Mouse (Mus musculus) cerebellum, postnatal 4 days (tissue): Measurements from ENCODE around the gene Spta1.

ENCODE experiments used
- DNase-seq, 2 experiments: peaks; one replicate each; pipeline ENCODE4 v3.0.0; 2022; ENCODE audit warnings: low spot score in 2 of 2, mixed read lengths in 1 of 2

Spta1 gene

DNA sequence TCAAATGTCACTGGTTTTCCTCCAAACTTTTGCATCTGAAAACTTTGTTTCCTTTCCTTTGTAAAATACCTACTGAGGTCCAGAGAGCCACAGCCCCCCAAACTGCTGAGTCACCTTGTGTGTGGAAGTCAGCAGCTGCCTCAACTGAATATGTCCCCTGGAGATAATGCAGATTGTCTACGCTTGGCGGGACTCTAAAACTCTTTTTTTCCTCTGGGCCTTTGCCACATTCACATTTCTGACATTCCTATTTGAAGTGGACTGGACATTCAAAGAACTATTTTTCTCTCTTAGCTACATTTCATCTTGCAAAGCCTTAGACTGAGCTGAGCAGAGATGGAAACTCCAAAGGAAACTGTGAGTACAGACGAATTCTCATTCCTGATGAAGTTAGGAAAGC is at the start of gene Spta1:
TSS of gene Spta1 (plus strand) at position 172 of the 400 bp plus-strand sequence.
- DNase-seq, result no peak

DNA sequence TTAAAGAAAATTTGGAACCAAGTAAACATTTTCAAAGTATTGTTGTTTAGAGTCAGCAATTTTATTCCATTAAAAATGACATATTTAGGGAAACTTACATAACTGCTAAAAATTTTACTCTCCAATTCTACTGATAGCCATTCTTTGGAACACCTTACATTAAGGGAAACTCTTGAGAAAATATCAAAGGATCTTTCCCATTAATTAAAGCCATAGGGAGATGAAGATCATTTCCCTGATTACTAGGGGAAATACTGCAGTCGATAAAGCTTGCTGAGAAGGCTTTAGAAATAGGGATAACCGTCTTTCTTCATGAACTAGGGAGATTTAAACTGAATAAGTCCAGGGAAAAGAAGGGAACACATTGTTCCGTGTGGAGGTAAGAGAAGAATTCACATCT is 41.4 kb upstream of the Spta1 start, which contains the start of gene Olfr424:
TSS of gene Olfr424 (plus strand) at position 301 of the 400 bp plus-strand sequence.
- DNase-seq, result no peak

DNA sequence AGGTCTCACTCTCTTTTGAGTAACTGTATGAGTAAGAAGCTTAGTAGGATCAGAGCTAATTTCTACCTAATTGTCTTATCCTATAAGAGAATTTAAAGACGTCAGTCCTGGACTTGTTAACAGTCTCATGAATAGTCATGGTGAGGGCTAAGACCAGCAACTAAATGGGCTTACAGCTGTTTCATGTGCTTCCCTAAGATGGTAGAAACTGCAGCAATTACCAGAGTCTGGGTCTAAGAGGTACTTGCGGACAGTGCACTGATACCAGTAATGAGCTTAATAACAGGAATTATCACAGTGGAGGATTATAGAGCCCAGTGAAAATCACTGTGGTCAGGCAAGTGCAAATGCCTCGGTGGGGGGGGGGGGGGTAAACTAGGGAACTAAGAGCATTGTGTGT is 40.6 kb upstream of the Spta1 start:
- DNase-seq, result no peak

DNA sequence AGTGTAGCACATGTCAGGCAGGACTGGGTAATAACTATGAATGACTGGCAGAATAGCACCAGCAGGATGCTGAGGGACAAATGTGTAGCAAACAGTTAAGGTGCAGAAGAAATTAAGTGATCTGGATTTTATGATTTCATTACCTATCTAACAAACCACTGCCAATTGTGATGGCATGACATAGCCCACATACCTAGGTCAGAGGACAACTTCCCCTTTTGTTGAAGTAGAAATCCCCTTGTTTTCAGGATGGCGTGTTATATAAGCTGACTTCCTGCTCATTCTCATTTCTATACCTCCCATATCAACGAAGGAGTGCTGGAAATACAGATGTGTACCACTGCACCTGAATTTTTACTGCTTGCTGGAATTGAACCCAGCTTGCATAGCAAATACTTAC is 31.2 kb upstream of the Spta1 start:
- DNase-seq, result no peak

DNA sequence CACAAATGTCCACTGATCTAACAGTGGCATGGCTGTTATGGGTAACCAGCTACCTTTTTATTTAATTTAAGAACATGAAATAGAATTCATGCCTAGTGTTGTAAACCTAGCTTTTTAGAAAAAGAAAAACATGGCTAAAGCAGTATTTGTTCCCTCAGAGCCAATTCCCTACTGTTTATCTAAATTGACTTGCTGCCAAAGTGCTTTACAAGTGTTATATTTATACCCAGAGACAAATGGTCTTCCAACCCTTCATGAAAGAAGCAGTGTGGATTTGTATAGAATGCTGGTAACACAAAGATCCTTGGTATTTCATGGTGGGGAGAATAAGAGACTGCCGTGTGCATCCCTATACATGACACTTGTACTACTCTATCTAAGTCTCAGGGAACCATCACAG is 25.9 kb upstream of the Spta1 start:
- no peak for DNase-seq

DNA sequence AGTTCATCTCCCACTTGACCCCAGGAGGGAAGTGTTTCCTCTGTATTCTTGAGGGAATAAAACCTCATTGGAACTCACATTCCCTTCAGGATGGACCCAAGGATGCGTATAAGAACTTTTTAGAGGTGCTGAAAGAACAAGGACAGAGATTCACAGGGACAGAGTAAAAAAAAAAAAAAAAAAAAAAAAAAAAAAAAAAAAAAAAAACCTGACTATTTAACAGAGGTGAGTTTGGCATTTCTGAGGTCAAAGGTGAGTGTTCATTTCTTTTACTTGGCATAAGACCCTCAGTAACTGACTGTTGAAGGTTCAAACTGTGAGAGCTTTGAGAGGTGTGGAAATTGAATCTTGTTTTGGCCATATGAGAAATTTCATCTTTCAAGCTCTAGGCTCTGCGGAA is 23.3 kb upstream of the Spta1 start:
- DNase-seq, result no peak

DNA sequence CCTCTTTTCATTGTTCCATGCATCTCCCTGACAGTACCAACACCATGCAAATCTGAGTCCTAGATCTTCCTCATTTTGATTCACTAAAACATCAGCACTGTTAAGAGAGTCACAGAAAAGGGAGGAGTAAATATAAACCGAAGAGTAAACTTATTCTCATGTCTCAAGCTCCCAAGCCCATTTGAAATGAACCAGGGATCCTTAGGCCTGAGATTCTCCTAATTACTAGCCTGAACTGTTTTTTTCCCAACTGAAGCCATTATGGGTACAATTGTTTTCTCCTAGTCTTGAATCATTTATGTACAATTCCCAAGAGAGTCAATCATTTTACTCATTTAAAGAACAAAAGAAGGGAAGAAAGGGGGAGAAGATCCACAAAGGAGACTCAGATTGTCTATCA is 17.2 kb upstream of the Spta1 start, which contains the start of gene Olfr420:
TSS of gene Olfr420 (plus strand) at position 301 of the 400 bp plus-strand sequence.
- DNase-seq, result no peak

DNA sequence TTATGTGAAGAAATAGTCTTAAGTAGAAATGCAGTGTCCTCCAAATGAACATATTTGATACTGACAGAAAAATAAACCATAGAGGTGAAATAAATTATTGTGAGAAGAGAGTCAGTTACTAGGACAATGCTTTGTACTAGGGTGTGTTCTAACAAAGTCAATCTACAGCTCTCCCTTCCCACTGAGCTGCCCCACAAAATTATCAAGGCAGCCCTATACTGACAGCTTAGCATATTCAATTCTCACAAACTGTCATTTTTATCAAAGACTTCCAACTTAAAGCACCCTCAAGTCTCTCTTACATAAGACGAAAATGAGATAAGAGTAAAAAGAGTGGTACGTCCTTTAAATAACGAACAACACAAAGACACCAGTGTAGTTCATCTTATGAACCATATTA is 15.0 kb upstream of the Spta1 start:
- DNase-seq, result no peak

DNA sequence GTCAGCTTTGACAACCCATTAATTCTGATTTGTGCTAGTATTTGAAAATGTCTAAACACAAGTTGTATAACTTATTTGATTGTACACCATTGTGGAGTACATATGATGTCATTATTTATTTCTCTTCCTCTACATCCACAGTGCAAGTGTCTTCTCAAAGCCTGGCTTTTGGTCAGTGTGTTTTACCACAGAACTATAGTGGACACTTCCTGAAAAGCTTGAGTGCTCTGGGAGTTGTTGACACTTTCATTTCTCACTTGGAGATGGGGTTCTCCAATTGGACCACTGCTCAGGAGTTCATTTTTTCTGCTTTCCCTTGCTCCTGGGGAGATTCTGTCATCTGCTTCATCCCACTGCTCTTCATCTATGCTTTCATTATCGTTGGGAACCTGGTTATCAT is 14.1 kb upstream of the Spta1 start:
- no peak for DNase-seq

DNA sequence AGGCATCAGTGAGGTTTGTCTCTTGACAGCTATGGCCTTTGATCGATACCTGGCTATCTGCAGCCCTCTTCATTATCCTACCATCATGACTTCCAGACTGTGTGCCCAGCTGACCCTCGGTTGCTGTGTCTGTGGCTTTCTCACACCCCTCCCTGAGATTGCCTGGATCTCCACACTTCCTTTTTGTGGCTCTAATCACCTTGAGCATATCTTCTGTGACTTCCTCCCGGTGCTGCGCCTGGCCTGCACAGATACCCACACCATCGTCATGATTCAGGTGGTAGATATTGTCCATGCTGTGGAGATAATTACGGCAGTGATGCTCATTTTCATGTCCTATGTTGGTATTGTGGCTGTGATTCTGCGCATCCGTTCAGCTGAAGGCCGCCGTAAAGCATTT is 13.5 kb upstream of the Spta1 start:
- no peak for DNase-seq

DNA sequence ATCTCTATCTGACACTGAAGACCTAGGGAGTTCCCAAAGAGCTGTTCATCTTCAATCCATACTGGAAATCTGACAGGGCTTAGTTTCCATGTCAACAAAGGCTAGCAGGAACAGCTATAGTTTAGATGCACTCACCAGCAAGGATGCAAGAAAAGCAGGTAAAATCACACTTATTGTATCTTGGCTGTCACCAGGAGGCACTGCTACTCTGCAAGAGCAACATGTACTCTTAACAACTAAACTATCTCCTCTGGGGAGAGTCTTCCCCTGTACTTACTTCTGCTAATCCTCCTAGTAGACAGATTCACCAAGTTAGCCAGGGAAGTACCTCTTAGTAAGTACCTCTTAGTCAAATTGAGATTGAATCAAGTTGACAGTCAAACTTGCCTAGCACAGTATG is 3.6 kb upstream of the Spta1 start:
- DNase-seq, result no peak

DNA sequence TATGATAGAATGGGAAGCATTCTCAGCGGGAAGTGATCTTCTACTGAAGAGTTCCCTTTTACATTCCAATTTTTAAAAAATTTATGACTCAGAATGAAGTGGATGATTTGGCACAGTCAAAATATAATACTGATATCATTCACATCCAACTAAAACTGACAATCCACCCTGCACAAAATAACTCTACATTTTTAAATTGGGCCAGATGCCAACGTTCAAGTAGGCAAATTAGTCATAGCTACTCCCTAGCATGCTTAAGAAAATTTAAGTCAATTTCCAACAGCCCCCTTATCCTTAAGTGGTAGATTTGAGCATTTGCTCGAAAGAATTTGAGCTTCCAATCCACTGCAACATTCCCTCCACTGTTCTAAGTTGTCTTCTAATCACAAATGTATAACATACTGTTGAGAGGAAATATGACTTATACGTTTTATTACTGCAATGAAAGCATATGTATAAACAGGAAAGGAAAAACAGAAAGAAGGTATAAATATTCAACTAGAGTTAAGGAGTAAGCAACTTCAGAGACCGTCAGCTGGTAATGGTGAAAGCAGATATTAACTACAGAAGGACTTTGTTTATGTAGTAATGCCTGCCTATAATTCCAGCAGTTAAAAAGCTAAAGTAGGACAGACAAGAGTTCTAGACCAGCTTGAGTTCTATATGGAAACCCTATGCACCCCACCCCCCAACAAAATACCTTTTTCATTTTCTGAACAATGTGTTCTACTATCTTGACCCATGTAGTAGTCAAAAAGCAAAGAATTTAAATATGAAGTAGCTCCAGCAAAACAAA is 1.7 kb upstream of the Spta1 start:
- DNase-seq, result no peak

DNA sequence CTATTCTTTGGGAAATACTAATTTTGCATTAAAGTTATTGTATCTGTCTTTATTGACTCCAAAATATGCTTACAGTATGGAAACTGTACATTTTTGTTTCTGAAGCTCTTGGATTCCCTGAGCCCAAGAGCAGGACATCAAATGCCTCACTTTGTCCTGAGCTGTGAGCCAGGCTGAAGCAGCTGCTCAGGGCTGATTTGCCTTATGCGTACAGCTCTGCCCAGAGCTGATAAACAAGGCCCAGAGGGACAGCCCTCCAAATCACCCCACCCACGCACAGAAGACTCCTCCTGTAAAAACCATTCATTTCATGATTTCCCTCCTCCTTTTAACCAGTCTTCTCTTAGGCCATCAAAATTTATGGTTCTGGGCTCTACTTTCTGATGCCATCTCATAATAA is 1.0 kb upstream of the Spta1 start:
- no peak for DNase-seq

DNA sequence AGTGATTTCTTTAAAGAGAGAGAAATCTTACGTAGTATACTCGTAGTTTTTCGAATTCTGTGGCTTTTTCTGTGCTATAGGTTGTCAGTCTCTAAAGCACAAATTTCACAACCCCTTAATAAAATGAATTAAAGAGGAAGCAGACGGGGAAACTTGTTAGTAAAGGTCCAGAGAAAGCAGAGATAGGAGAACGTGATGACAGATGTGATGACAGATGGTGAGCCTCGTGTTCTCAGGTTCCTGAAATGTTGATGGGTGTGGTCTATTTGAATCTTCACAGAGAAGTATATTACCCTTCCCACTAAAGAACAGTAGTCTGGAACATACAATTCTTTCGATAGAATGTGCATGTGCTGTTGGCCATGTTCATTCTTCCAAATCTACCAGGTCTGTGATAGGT is 32.1 kb downstream of the Spta1 start:
- DNase-seq, result no peak

DNA sequence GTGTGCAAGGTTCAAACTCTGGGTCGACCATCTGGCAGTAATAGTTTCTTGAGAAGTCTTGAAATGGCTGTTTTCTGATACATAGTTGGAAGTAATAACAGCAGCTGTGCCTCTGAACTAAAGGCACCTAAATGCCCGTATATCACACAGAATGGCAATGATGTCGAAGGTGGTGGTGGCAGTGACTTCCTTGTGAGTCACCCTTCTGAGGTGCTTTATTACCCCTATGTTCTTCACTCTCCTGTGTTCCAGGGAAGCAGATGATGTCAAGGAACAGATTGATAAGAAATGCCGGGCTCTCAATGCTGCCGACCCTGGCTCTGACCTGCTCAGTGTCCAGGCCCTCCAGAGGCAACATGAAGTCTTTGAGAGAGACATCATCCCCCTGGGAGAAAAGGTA is 39.7 kb downstream of the Spta1 start:
- no peak for DNase-seq

DNA sequence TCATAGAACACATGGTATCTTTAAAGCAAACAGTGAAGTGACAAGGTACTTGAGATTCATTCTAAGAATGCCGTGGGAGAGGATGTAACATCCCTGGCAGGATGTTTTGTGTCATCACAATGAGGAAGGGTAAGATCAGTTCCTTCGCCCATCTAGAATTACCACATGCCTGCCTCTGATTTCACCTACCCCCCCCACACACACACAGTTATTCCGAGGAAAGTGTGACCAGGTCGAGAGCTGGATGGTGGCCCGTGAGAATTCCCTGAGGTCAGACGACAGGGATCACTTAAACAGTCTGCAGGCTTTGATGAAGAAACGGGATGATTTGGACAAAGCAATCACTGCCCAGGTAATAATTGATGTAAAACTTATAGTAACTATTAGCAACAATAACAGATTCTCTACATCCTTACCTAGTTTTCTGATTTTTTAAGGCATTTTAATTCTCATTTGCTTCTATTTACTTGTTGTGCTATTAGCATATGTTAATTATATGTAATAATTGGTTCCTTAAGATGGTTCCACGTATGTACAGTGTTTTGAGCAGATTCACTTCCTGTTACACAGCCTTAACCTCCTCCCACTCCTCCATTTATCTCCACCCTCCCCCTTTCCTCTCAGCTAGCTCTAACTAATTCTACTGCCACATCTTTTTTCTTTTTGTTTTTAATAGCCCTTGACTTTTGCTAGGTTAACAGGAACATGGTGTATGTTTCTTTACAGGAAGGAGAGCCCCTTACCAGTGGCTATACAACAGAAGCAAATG is 42.9 kb downstream of the Spta1 start:
- DNase-seq, result no peak

DNA sequence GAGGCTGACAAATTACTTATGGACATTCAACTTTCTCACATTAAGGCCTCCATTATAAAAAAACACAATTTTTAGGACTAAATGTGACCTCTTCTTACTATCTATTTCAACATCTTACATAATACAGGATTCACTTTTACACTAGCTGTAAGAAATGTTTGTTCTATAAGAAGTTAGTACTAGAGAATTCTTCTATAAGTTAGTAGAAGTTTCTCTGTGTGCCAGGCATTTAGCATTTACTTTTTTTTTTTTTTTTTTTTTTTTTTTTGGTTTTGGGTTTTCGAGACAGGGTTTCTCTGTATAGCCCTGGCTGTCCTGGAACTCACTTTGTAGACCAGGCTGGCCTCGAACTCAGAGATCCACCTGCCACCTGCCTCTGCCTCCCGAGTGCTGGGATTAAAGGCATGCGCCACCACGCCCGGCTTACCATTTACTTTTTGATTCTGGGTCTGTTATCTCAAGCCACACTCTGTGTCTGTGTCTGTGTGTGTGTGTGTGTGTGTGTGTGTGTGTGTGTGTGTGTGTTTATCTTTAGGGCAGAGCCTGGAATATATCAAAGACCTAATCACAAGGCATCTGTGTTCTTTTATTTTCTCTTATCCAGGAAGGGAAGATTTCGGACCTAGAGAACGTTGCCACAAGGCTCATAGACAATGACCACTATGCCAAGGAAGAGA is 44.1 kb downstream of the Spta1 start:
- no peak for DNase-seq

DNA sequence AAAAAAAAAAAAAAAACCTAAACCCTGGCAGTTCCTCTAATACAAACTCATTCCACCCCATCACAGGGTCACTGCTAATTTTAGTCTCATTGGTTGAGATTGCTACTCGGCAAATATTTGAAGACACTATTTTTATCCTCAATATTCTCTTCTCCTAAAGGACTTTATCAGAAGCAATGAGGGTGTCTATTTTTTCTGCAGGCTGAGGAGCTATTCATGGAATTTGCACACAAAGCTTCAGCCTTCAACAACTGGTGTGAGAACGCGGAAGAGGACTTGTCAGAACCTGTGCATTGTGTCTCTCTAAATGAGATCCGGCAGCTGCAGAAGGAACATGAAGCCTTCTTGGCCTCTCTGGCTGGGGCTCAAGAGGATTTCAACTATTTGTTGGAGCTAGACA is 67.3 kb downstream of the Spta1 start:
- DNase-seq, result no peak

DNA sequence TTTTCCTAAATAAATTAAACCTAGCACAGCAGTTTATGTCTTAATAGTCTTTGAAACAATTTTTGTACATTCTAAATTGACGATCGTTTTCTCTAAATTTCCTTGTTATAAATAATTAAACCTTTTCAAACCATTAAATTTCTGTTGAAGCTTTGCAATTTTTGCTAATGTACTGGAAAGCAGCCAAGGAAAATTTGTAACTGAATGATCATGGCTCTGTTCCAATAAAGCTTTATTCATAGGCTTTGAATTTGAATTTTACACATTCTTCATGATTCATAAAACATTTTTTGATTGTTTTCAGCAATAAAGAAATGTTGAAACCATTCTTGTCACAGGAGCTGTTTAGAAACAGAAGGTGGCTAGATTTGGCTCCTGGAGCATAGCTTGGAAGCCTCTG is 72.0 kb downstream of the Spta1 start:
- no peak for DNase-seq

DNA sequence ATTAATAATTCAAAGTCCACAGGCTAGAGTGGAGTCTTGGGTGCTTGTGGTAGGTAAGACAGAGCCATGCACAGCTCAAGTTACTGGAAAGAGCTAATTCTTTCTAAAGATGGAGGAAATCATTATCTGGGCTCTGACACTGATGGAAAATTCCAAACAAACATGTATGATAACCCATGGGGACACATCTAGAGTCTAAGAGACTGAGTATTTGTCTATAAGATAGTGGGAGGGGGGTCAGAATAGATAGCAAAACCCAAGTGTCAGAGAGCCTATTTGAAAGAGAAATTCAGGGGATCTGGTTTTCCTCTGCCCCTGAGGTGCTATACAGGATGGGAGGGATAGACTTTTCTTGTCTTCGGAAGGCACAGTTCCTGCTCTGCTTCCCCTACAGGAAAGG is 73.5 kb downstream of the Spta1 start:
- DNase-seq, result no peak

DNA sequence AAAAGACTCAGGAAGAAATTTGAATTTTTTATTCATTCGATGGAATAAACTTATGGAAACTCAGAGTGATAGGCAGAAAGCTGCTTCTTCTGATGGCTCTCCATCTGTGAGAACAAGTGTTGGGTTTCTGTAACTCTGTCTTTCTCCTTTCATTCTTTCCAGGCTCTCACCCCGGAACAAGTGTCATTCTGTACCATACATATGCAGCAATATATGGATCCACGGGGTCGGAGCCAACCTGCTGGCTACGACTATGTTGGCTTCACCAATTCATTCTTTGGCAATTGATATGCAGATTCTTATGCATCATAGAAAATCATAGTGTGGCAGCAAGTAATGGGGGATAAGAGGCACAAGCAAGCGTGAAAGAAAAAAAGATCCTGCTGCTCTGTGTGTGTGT is 74.6 kb downstream of the Spta1 start:
- DNase-seq, result no peak

DNA sequence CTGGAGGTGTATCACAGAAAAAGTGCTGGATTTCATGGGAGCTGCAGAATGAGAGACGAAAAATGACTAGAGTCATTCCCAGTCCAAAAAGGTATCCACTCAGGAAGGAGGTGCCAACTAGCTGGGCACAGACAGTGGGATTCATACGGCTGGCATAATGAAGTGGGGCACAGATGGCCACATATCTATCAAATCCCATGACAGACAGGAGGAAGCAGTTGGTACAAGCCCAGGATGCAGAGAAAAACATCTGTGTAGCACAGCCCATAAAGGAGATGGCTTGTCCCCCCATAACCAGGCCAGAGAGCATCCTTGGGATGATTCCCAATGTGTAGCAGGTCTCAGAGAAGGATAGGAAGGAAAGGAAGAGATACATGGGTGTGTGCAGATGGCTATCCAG is 77.8 kb downstream of the Spta1 start:
- no peak for DNase-seq

DNA sequence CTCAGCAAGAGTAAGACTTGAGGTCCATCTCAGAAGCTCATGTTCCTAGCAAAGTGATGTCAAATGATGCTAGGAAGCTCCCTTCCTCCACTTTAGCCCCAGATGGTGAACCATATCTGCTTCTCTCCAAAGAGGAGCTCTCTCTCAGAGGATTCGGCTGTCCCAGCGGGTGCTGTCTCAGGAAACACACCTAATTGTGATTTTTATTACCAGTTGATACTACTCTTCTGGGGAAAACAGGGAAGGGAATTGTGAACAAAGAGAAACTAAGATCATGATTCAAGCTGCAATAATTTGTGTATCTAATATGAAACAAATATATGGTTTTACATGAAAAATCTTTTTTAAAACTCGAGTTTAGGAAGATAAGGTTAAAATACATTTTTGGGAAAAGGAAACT is 79.4 kb downstream of the Spta1 start, which contains the start of gene Olfr419:
TSS of gene Olfr419 (minus strand) at position 101 of the 400 bp plus-strand sequence.
- no peak for DNase-seq
